Mouse (Mus musculus) midbrain, embryonic 12.5 days (tissue): Measurements from ENCODE around the gene Sphk1. TPM values are rescaled to one million over a fixed set of nuclear protein-coding genes. Genes with fewer than 3 reads are reported as not detected.

Experiments used
- ATAC-seq: fragments of 200-750 bp; cut with Nextera tagmentation; 2 replicates; pipeline ENCODE4 v1.8.0; 2017; ENCODE audit warnings: low read depth, moderate TSS enrichment, moderate library complexity; ENCODE audit not compliant: low FRiP score
- H3K27ac ChIP-seq: fragments of 300-500 bp; sonication (generic); replicated peaks from 2 replicates; pipeline ENCODE4 v1.5.1; 2016; ENCODE audit warnings: mild to moderate bottlenecking
- H3K27me3 ChIP-seq: fragments of 300-500 bp; sonication (generic); 2 replicates; pipeline ENCODE4 v1.6.1; 2016; ENCODE audit warnings: mild to moderate bottlenecking
- H3K36me3 ChIP-seq: fragments of 300-500 bp; sonication (generic); 2 replicates; pipeline ENCODE4 v1.6.1; 2016
- H3K4me1 ChIP-seq: fragments of 300-500 bp; sonication (generic); 2 replicates; pipeline ENCODE4 v1.6.1; 2016
- H3K4me2 ChIP-seq: fragments of 300-500 bp; sonication (generic); replicated peaks from 2 replicates; pipeline ENCODE4 v1.6.1; 2016; ENCODE audit warnings: mild to moderate bottlenecking, moderate library complexity
- H3K4me3 ChIP-seq: fragments of 300-500 bp; sonication (generic); 2 replicates; pipeline ENCODE4 v1.5.1; 2016; ENCODE audit warnings: mild to moderate bottlenecking
- H3K9ac ChIP-seq: fragments of 300-500 bp; sonication (generic); replicated peaks from 2 replicates; pipeline ENCODE4 v1.6.1; 2016; ENCODE audit warnings: mild to moderate bottlenecking, moderate library complexity
- H3K9me3 ChIP-seq: fragments of 300-500 bp; sonication (generic); 2 replicates; pipeline ENCODE4 v1.6.1; 2016; ENCODE audit warnings: mild to moderate bottlenecking
- WGBS: fragments of 180-500 bp; shearing (Covaris S2); methylation state at CpG from one replicate; pipeline ENCODE4 v1.1.7; 2016; 5-methylcytosine and 5-hydroxymethylcytosine counted together
- polyA plus RNA-seq: library from polyadenylated mRNA; unstranded; fragments of >200 nt; fragmentation: Nextera tagmentation; extraction: Ambion mirVana; gene quantifications from 2 replicates; pipeline ENCODE4 v1.2.1, GENCODE M21; 2016

The Sphk1 gene
- polyA plus RNA-seq, 1 experiment from 2014 or later: 7.1 TPM

DNA sequence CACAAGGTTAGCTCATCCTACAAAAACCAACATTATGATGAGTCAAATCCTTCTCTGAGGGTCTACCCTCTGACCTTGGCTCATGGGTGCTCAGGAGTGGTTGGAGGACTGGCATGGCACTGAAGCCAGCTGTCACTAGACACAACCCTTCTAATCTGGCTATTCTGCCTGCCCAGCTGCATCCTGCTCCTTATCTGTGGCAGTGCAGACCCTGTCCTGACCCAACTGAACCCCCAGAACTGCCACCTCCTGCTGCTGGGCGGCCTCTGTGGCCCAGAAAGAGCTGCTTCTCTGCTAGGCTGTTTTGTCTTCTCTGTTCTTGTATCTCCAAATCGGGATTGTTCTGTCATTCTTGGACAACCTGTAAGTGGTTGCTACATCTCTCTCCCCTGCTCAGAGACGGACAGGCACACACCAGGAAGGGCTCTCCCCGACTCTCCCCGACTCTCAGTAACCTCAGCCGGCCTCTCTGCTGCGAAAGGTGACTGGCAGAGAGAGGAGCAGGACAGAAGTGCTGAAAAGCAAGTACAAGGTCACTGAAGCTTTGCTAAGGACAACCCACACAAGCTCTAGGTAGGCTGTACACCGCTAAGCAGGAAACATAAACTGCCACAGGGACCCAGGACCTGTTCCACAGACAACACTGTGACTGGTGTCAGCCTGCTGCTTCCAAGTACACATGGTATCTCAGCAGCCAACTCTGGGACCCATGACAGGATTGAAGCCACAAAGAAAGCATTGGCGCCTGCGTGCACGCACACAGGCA, 18.7 kb downstream of the Sphk1 start:
- Histone ChIP-seq H3K9me3 (no peaks in the 10 kb centered on the region), H3K36me3 (peaks cover 44% of the 10 kb centered on the region), H3K4me2 (no peak overlapping the region), H3K4me3 (no peak overlapping the region), H3K27ac (no peak overlapping the region), H3K9ac (no peak overlapping the region), H3K27me3 (no peaks in the 10 kb centered on the region), H3K4me1 (peaks cover 11% of the 10 kb centered on the region; the same call in 1 of the 2 replicates)
- ATAC-seq: no peak
- WGBS: 92% methylated on average over 11 of the region's 11 CpGs

DNA sequence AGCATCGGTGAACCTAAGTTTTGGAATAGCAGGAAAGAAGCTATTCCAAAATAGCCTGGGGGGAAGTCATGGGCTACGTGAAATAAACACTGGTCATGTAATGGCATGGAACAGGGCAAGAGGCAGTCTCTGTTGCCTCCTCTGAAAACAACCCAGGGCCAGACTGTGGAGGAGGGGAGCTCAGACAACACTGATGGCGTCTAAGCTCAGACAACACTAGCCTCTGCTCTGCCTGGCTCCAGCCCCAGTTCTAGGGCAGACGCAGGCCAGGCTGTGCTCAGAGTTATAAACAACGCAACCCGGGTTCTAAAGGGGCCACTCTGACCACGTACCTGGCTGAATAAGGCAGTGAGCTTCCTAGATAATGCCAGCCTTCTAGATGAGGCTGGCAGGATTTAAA, 20.0 kb downstream of the Sphk1 start:
- H3K4me3 ChIP-seq: no peak overlapping the region
- WGBS: 81% methylated on average over 7 of the region's 7 CpGs
- H3K27ac ChIP-seq: no peak overlapping the region
- no peak overlapping the region for H3K9ac ChIP-seq
- H3K4me1 ChIP-seq: peaks cover 21% of the 10 kb centered on the region
- no peaks in the 10 kb centered on the region for H3K27me3 ChIP-seq
- H3K36me3 ChIP-seq: peaks cover 31% of the 10 kb centered on the region
- no peaks in the 10 kb centered on the region for H3K9me3 ChIP-seq
- H3K4me2 ChIP-seq: no peak overlapping the region
- ATAC-seq: no peak

DNA sequence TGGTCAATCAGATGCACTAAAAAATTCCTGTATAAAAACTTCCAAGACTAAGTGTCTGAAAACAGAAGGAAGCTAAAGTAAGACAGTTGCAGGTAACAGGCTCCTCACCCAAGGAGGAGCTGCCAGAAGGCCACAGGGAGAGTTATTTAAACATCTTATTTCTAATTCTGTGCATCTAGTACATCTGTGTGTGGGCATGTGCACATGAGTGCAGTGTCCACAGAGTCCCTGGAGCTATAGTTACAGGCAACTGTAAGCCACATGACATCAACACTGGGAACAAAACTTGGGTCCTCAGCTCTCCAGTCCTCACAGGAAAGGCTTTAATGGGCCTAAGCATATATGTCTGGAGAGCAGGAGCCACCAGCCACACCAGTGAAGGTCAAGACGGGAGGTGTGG, 21.5 kb downstream of the Sphk1 start:
- H3K27ac ChIP-seq: no peak overlapping the region
- no peaks in the 10 kb centered on the region for H3K9me3 ChIP-seq
- 94% methylated on average over 1 of the region's 1 CpGs for WGBS
- no peak overlapping the region for H3K4me3 ChIP-seq
- no peak overlapping the region for H3K4me2 ChIP-seq
- H3K27me3 ChIP-seq: no peaks in the 10 kb centered on the region
- no peak for ATAC-seq
- no peak overlapping the region for H3K9ac ChIP-seq
- H3K4me1 ChIP-seq: peaks cover 23% of the 10 kb centered on the region
- peaks cover 17% of the 10 kb centered on the region for H3K36me3 ChIP-seq

DNA sequence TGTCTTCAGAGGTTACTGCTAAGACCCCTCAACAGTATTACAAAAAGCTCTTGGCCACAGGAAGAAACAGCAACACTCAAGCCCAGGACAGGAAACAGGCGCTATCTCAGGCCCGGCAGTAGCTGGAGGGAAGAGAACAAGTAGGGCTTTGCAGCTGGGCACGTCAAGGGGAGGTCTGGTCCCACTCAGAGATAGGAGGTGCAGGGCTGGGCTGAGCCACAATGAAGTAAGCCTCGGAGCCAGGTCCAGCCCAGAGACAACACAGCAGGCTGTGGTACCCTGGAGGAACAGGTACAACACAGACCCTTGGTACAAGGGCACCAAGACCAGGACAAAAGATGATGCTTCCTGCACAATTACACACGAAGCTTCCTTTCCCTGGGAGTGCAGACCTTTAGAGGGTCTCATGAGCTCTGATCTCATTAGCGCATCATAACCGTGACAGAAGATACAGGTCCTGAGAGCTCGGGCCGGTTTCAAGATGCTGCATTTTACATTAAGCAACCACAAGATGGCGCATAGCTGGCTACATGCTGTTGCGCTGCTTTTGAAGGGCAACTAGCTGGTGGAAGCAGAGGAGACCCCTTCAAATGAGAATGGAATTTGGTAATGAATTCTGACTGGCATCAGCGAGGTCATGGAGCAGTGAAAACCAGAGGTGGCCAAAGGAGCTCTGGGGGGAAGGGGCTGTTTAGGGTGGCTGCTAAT, 23.6 kb downstream of the Sphk1 start:
- no peak overlapping the region for H3K4me2 ChIP-seq
- WGBS: 50% methylated on average over 12 of the region's 12 CpGs
- H3K9ac ChIP-seq: no peak overlapping the region
- no peaks in the 10 kb centered on the region for H3K27me3 ChIP-seq
- peaks cover 29% of the 10 kb centered on the region for H3K4me1 ChIP-seq
- no peak overlapping the region for H3K4me3 ChIP-seq
- H3K36me3 ChIP-seq: no peaks in the 10 kb centered on the region; the same call in 1 of the 2 replicates
- no peaks in the 10 kb centered on the region for H3K9me3 ChIP-seq
- ATAC-seq: no peak
- H3K27ac ChIP-seq: no peak overlapping the region

DNA sequence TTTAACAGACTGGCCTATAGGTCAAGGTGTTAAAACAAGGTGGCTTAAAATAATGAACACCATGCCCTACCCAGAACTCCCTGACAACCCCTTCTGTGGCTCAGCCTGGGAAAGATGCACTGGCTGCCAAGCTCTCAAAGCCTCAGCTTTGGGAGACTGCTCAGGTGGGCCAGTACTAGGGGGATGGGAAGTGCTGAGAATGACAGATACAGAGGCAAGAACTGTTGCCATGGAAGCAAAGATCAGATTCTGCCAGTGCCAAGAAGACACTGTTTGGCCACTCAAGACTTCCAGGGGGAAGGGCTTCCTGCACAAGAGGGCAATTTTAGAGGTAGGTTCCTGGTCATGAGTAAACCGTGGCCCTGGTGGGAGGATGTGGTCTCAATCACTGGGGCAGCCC, 24.8 kb downstream of the Sphk1 start:
- Histone ChIP-seq H3K27ac (no peak overlapping the region), H3K4me3 (no peak overlapping the region), H3K4me2 (no peak overlapping the region), H3K9me3 (no peaks in the 10 kb centered on the region), H3K9ac (no peak overlapping the region), H3K27me3 (no peaks in the 10 kb centered on the region), H3K36me3 (no peaks in the 10 kb centered on the region; the same call in 1 of the 2 replicates), H3K4me1 (peaks cover 29% of the 10 kb centered on the region)
- no peak for ATAC-seq
- 77% methylated on average over 1 of the region's 1 CpGs for WGBS

DNA sequence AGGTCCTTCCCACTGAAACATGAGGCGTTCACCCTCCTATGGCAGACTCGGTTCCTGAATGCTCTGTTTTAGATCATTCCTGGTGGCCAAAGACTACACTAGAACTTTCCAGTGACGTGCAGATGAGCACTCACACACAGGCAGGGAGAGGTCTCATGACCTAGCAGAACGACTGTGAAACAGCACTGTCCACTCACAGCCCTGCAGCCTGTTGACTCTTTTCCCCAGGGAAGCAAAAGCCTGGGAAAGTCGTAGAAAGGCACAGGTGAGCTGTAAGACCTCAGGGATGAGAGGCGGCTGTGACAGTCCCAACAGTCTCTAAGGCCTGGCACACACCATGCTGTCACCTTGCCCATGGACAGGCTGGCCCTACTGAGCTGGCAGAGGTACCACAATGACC, 25.6 kb downstream of the Sphk1 start:
- H3K9me3 ChIP-seq: no peaks in the 10 kb centered on the region
- no peaks in the 10 kb centered on the region; the same call in 1 of the 2 replicates for H3K36me3 ChIP-seq
- peaks cover 25% of the 10 kb centered on the region for H3K4me1 ChIP-seq
- no peak overlapping the region for H3K9ac ChIP-seq
- no peak overlapping the region for H3K27ac ChIP-seq
- H3K4me3 ChIP-seq: no peak overlapping the region
- ATAC-seq: no peak
- WGBS: 76% methylated on average over 6 of the region's 6 CpGs
- H3K27me3 ChIP-seq: no peaks in the 10 kb centered on the region
- H3K4me2 ChIP-seq: no peak overlapping the region

DNA sequence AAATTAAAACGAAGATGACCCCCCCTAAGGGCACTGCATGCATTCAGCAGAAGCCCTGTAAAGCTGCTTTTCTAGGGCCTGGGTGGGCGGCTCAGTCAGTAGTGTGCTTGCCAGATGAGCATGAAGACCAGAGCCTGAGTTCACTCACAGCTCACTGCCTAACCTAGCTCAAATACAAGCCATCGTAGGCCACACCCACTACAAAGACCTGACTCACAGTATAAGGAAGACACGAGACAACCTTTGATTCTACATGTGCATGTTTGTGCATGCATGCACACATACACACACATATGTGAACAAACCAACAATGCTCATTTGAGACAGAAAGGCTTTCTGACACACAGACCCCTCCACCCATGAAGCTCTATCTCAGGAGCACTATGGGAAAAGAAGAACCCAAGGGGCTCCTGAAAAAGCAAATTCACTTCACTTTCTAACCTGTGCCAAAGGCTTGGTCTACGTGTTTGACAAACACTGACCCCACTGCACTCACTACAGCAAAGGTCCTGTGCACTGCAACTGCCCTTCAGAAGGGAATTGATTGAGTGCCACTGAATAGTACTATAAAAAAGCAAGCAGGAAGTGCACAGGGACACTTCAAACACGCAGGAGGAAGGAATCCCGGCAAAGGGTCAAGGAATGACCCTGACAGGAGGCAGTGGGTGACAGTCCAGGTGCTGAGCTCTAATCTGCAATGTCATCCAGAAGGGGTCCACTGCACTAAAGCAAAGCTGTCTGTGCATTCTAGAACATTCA, 34.7 kb downstream of the Sphk1 start:
- Histone ChIP-seq H3K9ac (no peak overlapping the region), H3K27me3 (no peaks in the 10 kb centered on the region), H3K4me2 (no peak overlapping the region), H3K27ac (no peak overlapping the region), H3K36me3 (0 out of 2 replicates have a peak, but pooled peaks cover 6% of the 10 kb centered on the region), H3K4me1 (no peaks in the 10 kb centered on the region), H3K4me3 (no peak overlapping the region), H3K9me3 (no peaks in the 10 kb centered on the region)
- no peak for ATAC-seq
- 83% methylated on average over 7 of the region's 7 CpGs for WGBS

DNA sequence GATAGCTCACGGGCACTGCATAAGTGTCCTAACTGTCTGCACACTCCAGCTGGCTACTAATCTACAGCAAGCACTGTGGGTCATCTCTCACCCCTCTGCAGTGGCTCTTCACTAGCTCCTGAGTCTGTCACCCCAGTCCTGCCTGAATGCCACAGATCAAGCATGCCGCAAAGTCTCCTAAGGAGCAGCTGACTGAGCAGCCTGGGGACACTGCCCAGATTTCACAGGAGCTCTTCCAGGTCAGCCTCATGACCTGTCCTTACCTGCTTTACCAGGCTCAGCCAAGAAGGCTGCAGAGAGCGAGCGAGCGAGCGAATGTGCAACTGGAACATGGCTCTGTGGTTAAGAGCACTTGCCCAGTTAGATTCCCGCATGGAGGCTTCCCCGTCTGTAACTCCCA, 36.8 kb downstream of the Sphk1 start:
- Histone ChIP-seq H3K9ac (no peak overlapping the region), H3K4me3 (no peak overlapping the region), H3K36me3 (0 out of 2 replicates have a peak, but pooled peaks cover 6% of the 10 kb centered on the region), H3K27ac (no peak overlapping the region), H3K4me1 (peaks cover 8% of the 10 kb centered on the region; the same call in 1 of the 2 replicates), H3K4me2 (no peak overlapping the region), H3K9me3 (no peaks in the 10 kb centered on the region), H3K27me3 (no peaks in the 10 kb centered on the region)
- ATAC-seq: no peak
- WGBS: 88% methylated on average over 8 of the region's 8 CpGs

DNA sequence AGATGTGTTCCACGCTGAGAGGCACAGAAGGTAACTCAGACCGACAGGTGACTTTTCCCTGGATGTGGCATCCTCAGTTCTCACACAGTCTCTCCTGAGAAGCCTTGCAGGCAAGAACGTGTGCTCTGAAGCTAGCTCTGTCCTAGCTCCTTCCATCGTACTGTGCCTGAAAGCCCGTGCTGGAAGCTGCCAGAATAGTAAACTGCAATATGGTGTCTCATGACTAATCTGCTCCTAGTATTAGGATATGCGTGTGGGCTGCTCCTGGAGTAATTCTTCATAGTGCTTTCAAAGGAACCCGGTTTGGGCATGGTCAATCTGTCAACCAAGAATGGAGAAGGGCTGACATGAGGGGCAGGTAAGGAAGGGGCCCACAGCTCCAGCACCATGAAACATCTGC, 40.1 kb downstream of the Sphk1 start:
- Histone ChIP-seq H3K27ac (no peak overlapping the region), H3K36me3 (no peaks in the 10 kb centered on the region), H3K4me1 (peaks cover 40% of the 10 kb centered on the region), H3K4me3 (no peak overlapping the region), H3K9me3 (no peaks in the 10 kb centered on the region), H3K4me2 (no peak overlapping the region), H3K9ac (no peak overlapping the region), H3K27me3 (no peaks in the 10 kb centered on the region)
- 90% methylated on average over 7 of the region's 7 CpGs for WGBS
- no peak for ATAC-seq

DNA sequence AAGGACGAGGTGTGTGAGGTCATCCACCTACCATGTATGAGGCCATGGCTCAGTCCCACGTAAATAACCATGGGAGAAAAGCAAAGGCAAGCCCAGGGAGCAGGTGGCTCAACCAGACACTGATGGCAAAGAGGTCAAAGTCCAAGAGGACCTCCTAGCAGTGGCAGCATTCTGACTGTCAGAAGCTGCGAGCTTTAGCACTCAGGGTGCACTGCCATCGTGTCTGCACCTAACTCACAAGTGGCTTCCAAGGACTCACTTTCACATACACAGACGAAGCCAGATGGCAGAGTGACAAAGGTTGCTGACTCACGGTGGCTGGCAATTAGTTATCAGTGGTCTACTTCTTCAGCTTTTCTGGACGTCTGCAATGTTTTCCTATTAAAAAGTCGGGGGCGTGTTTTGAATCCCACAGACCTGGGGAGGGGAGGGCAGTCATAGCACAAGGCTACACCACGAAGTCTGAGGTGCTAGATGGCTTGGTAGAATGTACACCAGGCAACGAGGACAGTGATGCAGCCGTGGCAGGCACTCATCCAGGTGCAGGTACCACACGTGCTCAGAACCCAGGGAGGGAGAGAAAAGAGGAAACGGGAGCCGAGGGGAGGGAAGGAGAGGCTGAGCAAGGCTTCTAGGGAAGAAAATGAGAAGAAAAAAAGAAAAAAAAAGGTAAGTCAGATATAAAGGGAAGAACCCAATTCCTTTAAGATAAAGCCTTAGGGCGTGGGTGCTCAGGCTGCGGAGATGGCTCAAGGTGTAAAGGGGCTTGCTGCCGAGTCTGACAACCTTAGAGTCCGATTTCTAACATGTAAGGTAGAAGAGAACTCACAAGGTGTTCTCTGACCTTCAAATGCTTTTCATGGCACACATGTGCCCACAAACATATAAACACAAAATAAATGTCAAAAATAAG, 41.3 kb downstream of the Sphk1 start:
- no peak overlapping the region for H3K9ac ChIP-seq
- H3K36me3 ChIP-seq: no peaks in the 10 kb centered on the region
- H3K27me3 ChIP-seq: no peaks in the 10 kb centered on the region
- no peak overlapping the region for H3K27ac ChIP-seq
- H3K9me3 ChIP-seq: no peaks in the 10 kb centered on the region
- peaks cover 50% of the 10 kb centered on the region for H3K4me1 ChIP-seq
- ATAC-seq: no peak
- no peak overlapping the region for H3K4me3 ChIP-seq
- H3K4me2 ChIP-seq: no peak overlapping the region
- 89% methylated on average over 19 of the region's 19 CpGs for WGBS

DNA sequence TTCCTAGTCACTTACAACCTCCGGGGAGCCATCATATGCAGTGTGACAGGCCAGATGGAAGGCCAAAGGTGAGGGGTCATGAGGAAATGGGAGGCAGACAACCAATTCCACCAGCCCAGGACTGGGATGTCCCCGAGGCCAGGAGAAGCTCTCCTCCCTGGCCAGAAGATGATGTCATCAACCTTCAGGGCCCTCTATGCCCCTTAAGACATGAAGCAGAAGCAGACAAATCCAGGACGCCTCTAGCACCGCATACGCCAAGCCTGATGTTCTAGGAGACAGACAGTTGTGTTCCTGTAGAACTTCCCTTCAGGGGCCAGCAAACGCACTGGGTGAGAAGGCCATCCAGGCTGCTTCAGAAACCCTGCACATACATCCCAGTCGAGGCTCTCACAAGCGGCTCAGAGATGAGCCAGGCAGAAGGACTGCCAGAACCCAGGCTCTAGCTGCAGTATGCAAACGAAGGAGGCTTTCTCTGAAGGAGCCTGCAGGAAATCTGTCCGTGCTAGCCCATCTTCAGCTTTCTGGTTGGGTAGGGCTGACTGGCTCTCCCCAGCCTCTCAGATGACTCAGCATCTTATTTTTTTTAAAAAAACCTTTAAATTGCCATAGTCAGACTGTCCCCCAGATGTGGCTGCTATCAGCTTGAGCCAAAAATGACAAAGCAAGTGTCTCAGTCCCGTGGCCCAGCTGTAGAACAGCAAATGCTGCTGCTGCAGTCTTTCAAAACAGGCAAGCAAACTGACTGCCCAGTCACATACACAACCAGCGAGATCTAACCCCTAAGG, 42.2 kb downstream of the Sphk1 start:
- ATAC-seq: no peak
- peaks cover 53% of the 10 kb centered on the region for H3K4me1 ChIP-seq
- no peak overlapping the region for H3K9ac ChIP-seq
- H3K4me3 ChIP-seq: no peak overlapping the region
- 68% methylated on average over 12 of the region's 12 CpGs for WGBS
- H3K9me3 ChIP-seq: no peaks in the 10 kb centered on the region
- no peaks in the 10 kb centered on the region for H3K27me3 ChIP-seq
- 0 out of 2 replicates have a peak overlapping the region, but pooled peaks have one; percentile 15 for H3K27ac ChIP-seq
- no peak overlapping the region for H3K4me2 ChIP-seq
- no peaks in the 10 kb centered on the region for H3K36me3 ChIP-seq
